ENCODE assay signal across 18 mouse cellular contexts in the genomic region with DNA sequence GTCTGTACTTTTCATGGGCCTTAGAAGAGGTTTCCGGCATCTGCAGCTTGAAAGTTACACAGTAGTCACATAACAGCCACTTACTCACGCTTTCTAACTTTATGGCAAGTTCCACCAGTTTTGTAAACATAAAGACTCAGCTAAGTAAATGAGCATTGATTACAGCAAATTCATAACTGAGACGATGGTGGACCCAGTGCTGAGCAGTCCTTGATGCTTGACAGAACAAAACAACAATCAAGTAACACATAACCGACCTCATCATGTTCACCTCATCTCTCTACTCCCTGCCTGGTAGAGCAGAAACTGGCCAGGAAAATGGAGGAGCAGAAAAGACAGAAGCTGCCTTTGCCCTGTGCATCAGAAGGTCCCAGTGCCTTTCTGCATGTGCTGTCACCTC.
"Had no signal": no experiment of that assay in that cellular context is flagged by ENCODE, and none has a peak within 500 bp of the region (broad histone marks: within the 10 kb centered on the region; RNA-seq: fewer than 3 reads in every experiment).

No protein-coding gene starts in this region.

- DNase-seq: liver, embryonic 13.5 days; liver, postnatal 0 days; lung, postnatal 10 days; right cerebral cortex, postnatal 14 days; thymus, adult 2 months; thymus, postnatal 25 days; thymus, postnatal 4 days had no signal

- H3K4me3 ChIP-seq: liver, embryonic 13.5 days; liver, embryonic 15.5 days; megakaryocyte, embryonic 14.5 days; midbrain, embryonic 13.5 days; midbrain, embryonic 15.5 days; neural tube, embryonic 13.5 days; neural tube, embryonic 15.5 days; stomach, embryonic 15.5 days had no signal

- ATAC-seq: liver, postnatal 0 days; midbrain, embryonic 13.5 days; midbrain, embryonic 15.5 days had no signal

- H3K36me3 ChIP-seq: liver, embryonic 13.5 days; liver, embryonic 15.5 days; midbrain, embryonic 13.5 days; midbrain, embryonic 15.5 days; neural tube, embryonic 13.5 days; neural tube, embryonic 15.5 days; stomach, embryonic 15.5 days had no signal

- H3K27ac ChIP-seq: liver, embryonic 13.5 days; liver, embryonic 15.5 days; macrophage; midbrain, embryonic 13.5 days; midbrain, embryonic 15.5 days; neural tube, embryonic 13.5 days; neural tube, embryonic 15.5 days; stomach, embryonic 15.5 days; stomach, postnatal 0 days had no signal

- H3K4me2 ChIP-seq: liver, embryonic 11.5 days; liver, embryonic 13.5 days; liver, embryonic 15.5 days; midbrain, embryonic 11.5 days; midbrain, embryonic 13.5 days; midbrain, embryonic 15.5 days; neural tube, embryonic 13.5 days; neural tube, embryonic 15.5 days; stomach, embryonic 15.5 days had no signal

- H3K27me3 ChIP-seq: liver, embryonic 13.5 days; liver, embryonic 15.5 days; megakaryocyte, embryonic 14.5 days; midbrain, embryonic 13.5 days; midbrain, embryonic 15.5 days; neural tube, embryonic 13.5 days; neural tube, embryonic 15.5 days; stomach, embryonic 15.5 days had no signal

- H3K4me1 ChIP-seq: liver, embryonic 13.5 days; liver, embryonic 15.5 days; megakaryocyte, embryonic 14.5 days; midbrain, embryonic 13.5 days; midbrain, embryonic 15.5 days; neural tube, embryonic 13.5 days; neural tube, embryonic 15.5 days; stomach, embryonic 15.5 days had no signal

- H3K9me3 ChIP-seq: liver, embryonic 13.5 days; liver, embryonic 15.5 days; megakaryocyte, embryonic 14.5 days; midbrain, embryonic 13.5 days; midbrain, embryonic 15.5 days; neural tube, embryonic 13.5 days; neural tube, embryonic 15.5 days; stomach, embryonic 15.5 days had no signal

- H3K9ac ChIP-seq: liver, embryonic 13.5 days; liver, embryonic 15.5 days; liver, postnatal 0 days; midbrain, embryonic 13.5 days; midbrain, embryonic 15.5 days; neural tube, embryonic 13.5 days; neural tube, embryonic 15.5 days; stomach, embryonic 15.5 days had no signal
